Mouse (Mus musculus): Measurements from ENCODE around the gene Grpr.

Grpr gene

DNA sequence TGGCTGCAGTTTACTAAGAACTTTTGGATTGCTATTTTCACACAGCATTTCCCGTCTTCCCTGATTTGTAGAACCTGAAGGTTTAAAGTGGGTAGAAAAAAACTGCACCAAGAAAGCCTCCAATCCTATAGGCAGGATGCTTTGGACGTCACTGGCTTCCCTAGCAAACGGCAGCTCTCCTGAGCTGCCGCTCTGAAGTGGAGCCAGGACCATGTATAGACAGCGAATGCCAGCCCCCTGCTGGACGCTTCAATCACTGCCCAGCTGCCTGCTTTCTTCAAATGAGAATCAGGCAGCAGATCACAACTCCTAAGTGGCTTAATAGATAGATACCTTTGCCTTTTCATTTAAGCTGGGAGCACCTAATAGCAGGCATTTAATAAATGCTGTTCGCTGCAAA lies at the start of gene Grpr:
TSS of gene Grpr (minus strand) at position 12 of the 400 bp plus-strand sequence.
- peak; percentile 22 for DNase-seq (ENCODE audit: low read depth, low spot score)

DNA sequence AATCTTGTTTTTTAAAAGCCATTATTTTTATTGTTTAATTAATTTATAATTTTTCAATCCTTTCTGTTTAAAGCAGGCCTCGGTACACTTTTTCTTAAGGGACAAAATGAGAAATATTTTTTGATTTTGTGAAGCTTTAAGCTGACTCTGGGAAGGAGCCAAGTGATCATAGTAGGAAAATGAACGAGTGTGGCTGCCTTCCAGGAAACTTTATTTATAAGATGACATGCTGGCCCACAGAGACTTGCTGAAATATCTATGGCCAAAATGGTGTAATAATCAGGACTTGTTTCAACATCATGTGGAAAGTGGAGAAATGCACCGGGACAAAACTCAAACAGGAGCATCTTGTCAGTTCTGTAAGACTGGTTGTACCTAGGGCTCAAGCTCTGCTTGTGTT lies 11.0 kb upstream of the Grpr start:
- DNase-seq (ENCODE audit: low read depth, low spot score): no peak

DNA sequence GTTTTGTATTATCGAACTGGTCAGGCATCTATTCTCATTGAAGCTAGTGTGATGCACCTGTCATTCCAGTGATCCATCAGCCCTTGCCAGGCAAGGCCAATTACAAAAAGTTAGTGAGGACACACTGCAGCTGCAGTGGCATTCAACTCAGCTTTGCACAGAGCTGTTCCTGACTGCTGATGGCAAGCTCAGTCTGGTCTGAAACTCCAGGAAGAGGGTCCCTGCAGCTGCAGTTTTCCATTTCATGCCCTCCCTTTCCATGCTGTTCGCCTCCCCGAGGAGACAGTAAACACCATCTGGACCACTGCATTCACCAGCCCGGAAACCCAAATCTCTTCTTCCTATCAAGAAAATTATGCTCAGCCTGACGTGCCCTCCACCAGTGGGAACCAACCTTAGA lies 2.4 kb downstream of the Grpr start:
- no peak for DNase-seq (ENCODE audit: low read depth, low spot score)

DNA sequence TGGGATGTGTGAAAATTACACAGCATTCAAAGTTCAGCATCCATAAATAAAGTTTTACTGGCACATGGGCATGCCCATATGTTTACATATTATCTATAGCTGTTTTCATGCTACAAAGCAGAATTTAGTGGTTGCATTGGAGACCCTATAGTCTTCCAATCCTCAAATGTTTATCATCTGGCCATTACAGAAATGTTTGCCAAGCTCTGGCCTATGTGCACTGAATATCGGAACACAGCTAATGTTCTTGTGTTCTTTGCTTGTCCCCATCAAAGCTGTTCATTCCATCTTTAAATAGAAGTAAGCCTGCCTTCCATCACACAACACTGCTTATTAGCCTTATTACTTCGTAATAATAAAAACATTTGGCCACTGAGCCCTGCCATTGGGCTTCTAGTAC lies 16.6 kb downstream of the Grpr start:
- no peak for DNase-seq (ENCODE audit: low read depth, low spot score)

DNA sequence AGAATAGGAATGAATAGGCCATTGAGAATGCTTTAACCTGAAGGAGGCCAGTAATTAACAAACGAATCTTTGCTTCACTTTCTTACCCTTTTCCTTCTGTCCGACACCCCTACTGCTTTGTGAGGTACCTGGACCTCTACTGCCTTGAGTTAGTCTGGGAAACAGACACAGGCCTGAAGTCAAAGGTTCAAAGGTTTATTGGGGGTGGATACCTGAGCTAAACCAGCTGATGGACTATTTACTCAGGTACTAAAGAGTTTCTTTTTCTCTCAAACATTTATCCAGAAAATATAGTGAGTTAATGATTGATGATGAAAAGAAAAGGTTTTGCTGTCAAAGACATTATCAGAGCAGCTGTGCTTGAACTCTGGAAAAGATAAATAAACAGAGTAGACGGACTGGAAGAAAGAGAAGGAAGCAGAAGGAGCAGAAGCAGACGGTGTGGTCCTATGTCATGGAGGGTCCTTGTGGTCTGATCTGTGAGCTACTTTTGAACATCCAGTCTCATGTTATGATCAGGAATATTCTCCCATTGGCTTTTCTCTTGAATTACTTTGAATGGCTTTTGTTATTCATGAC lies 30.4 kb downstream of the Grpr start:
- DNase-seq (ENCODE audit: low read depth, low spot score): no peak

DNA sequence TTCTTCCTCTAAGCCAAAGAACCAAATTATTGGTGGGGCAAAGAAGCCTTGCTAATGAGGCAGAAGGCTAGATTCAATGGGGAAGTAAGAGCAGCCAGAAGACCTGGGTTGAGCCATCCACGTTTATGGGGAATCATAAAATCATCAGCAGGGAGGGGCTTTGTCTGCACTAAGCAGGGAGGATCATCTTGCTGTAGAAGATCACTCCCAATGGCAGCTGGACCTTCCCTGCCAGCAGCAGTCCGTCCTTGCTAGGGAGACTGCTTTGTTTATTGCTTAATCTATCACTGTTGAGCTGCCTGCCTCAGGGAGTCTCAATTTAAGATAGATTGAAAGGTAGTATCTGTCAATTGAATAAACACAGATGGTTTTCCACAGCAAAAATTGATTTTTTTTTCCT lies 37.7 kb downstream of the Grpr start:
- no peak for DNase-seq (ENCODE audit: low read depth, low spot score)

DNA sequence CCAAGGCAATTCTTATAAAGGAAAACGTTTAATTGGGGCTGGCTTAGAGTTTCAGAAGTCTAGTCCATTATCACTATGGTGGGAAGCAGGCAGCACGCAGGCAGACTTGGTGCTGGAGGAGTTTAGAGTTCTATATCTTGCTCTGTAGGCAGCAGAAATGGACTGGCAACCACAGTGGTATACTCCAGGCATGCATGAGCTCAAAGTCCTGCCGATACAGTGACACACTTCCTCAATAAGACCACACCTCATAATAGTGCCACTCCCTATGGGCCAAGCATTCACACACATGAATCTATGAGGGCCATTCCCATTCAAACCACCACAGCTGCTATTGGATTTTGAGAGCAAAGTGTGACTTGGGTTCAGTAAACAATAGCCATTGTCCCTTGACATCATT lies 47.4 kb downstream of the Grpr start:
- DNase-seq (ENCODE audit: low read depth, low spot score): no peak
